Mouse (Mus musculus) T-helper 2 cell (primary cell): ENCODE data around the gene Pmf1.
"Not testable (repeated sequence)": the region's sequence is repeated elsewhere in the genome, so short reads cannot be mapped to it uniquely, and the experiment has no call there.

ENCODE experiments used
- in situ Hi-C: fragments of 300-600 bp; cut with MboI, MseI; formaldehyde crosslinking; loops from one replicate; pipeline ENCODE4 v1.15.1; 2025; ENCODE audit warnings: high pct_unique_total_duplicates

Pmf1 gene

GRCm38 (mm10) chr3:88439582-88439981 is 29.5 kb upstream of the Pmf1 start:
- in situ Hi-C loops: loop anchor here (5.0 kb wide), 1 partner anchor 33 kb away; no protein-coding TSS in a partner anchor

GRCm38 (mm10) chr3:88437454-88437853 is 27.3 kb upstream of the Pmf1 start:
- in situ Hi-C loops: loop anchor here (5.0 kb wide), 1 partner anchor 35 kb away; no protein-coding TSS in a partner anchor

GRCm38 (mm10) chr3:88436395-88437201 is 26.5 kb upstream of the Pmf1 start:
- in situ Hi-C loops: loop anchor here (5.0 kb wide), 1 partner anchor 36 kb away; no protein-coding TSS in a partner anchor

- in situ Hi-C loops: loop anchor here (5.0 kb wide), 1 partner anchor 37 kb away; no protein-coding TSS in a partner anchor
Observed at GRCm38 (mm10) chr3:88435515-88435914, 25.4 kb upstream of the Pmf1 start.

- in situ Hi-C loops: not testable (repeated sequence)
Observed at GRCm38 (mm10) chr3:88428639-88429038, 18.5 kb upstream of the Pmf1 start.

GRCm38 (mm10) chr3:88427342-88427905 is 17.3 kb upstream of the Pmf1 start:
- in situ Hi-C loops: no loop called here

- in situ Hi-C loops: no loop called here
Observed at GRCm38 (mm10) chr3:88425708-88426420, 15.7 kb upstream of the Pmf1 start.

- in situ Hi-C loops: no loop called here
Observed at GRCm38 (mm10) chr3:88425330-88425689, 15.2 kb upstream of the Pmf1 start.

GRCm38 (mm10) chr3:88424605-88425329 is 14.6 kb upstream of the Pmf1 start, which contains the start of gene Slc25a44:
Gene Slc25a44 (minus strand): TSS chr3:88425139.
- in situ Hi-C loops: no loop called here

GRCm38 (mm10) chr3:88422020-88422720 is 12.0 kb upstream of the Pmf1 start:
- in situ Hi-C loops: no loop called here

- in situ Hi-C loops: no loop called here
Observed at GRCm38 (mm10) chr3:88420771-88421170, 10.6 kb upstream of the Pmf1 start.

- in situ Hi-C loops: no loop called here
Observed at GRCm38 (mm10) chr3:88418016-88418415, 7.9 kb upstream of the Pmf1 start.

- in situ Hi-C loops: no loop called here
Observed at GRCm38 (mm10) chr3:88415668-88416067, 5.5 kb upstream of the Pmf1 start.

- in situ Hi-C loops: no loop called here
Observed at GRCm38 (mm10) chr3:88412636-88413035, 2.5 kb upstream of the Pmf1 start.

GRCm38 (mm10) chr3:88411681-88412080 is 1.6 kb upstream of the Pmf1 start:
- in situ Hi-C loops: no loop called here

GRCm38 (mm10) chr3:88410645-88411031 is 507 bp upstream of the Pmf1 start:
- in situ Hi-C loops: no loop called here

GRCm38 (mm10) chr3:88408953-88409352 is 1.2 kb downstream of the Pmf1 start:
- in situ Hi-C loops: loop anchor here (5.0 kb wide), 2 partner anchors 58 to 113 kb away; no protein-coding TSS in a partner anchor

- in situ Hi-C loops: loop anchor here (5.0 kb wide), 2 partner anchors 60 to 115 kb away; no protein-coding TSS in a partner anchor
Observed at GRCm38 (mm10) chr3:88407529-88407928, 2.6 kb downstream of the Pmf1 start.

GRCm38 (mm10) chr3:88407090-88407489 is 3.0 kb downstream of the Pmf1 start:
- in situ Hi-C loops: loop anchor here (5.0 kb wide), 2 partner anchors 60 to 115 kb away; no protein-coding TSS in a partner anchor

- in situ Hi-C loops: no loop called here
Observed at GRCm38 (mm10) chr3:88403522-88404230, 6.5 kb downstream of the Pmf1 start.
